Mouse (Mus musculus): Measurements from ENCODE around the gene Fam210b.

- TF ChIP-seq CTCF (IDR thresholded peaks at IDR 0.05; ENCODE audit: insufficient read depth, low read depth, low read length) (no peak), POLR2A (IDR thresholded peaks at IDR 0.05; ENCODE audit: insufficient read depth, low read depth, low read length) (no peak)
Observed at GRCm38 (mm10) chr2:172320878-172321277, 24.5 kb upstream of the Fam210b start.
